In the genomic region with DNA sequence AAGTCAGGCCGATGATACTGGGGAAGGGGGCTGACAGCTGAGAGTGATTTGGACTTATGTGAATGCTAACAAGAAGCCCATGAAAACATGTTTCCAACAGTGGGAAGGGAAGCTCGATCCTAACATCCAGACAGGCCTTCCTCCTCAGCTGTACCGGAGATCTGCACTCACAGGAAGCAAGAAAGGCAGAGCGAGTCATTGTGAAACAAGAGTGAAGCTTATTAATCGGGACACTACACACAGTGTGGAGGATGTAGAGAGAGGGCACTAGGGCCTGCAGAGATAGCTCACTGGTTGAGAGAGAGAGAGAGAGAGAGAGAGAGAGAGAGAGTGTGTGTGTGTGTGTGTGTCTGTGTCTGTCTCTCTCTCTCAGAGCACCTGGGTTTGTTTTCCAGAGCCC, we compare ENCODE assay signal across 21 mouse cellular contexts. TPM values are rescaled to one million over a fixed set of nuclear protein-coding genes. Genes with fewer than 3 reads are reported as not detected.
DNase-seq lines count a peak whose midpoint lies in the region; ATAC-seq lines count a peak whose summit lies in the region.
"Had no signal": no experiment of that assay in that cellular context is flagged by ENCODE, and none has a peak within 500 bp of the region (broad histone marks: within the 10 kb centered on the region; RNA-seq: fewer than 3 reads in every experiment).

No protein-coding gene starts in this region.

- no peaks in the 10 kb centered on the region for H3K27me3 ChIP-seq in hindbrain, embryonic 13.5 days
- no peaks in the 10 kb centered on the region for H3K27me3 ChIP-seq in hindbrain, embryonic 14.5 days (ENCODE audit: control insufficient read depth, insufficient read depth, low read length)
- no peaks in the 10 kb centered on the region for H3K27me3 ChIP-seq in midbrain, embryonic 11.5 days (ENCODE audit: control insufficient read depth, insufficient read depth, low read length)
- H3K27me3 ChIP-seq in midbrain, embryonic 10.5 days (ENCODE audit: low read depth, poor library complexity, severe bottlenecking) = no peaks in the 10 kb centered on the region
- H3K27me3 ChIP-seq: forebrain, embryonic 13.5 days; liver, embryonic 12.5 days had no signal

- H3K9me3 ChIP-seq in hindbrain, embryonic 13.5 days = no peaks in the 10 kb centered on the region
- H3K9me3 ChIP-seq in hindbrain, embryonic 14.5 days (ENCODE audit: control insufficient read depth, low read length) = no peaks in the 10 kb centered on the region
- no peaks in the 10 kb centered on the region for H3K9me3 ChIP-seq in midbrain, embryonic 11.5 days (ENCODE audit: control insufficient read depth, low read length)
- H3K9me3 ChIP-seq in midbrain, embryonic 10.5 days (replicated peaks) = no peaks in the 10 kb centered on the region
- H3K9me3 ChIP-seq: forebrain, embryonic 13.5 days; liver, embryonic 12.5 days had no signal

- DNase-seq in hindbrain, embryonic 14.5 days (ENCODE audit: low spot score) = no peak
- no peak for DNase-seq in midbrain, embryonic 11.5 days (ENCODE audit: low spot score, missing footprints)
- DNase-seq in midbrain, embryonic 10.5 days (ENCODE audit: low spot score) = no peak
- peak; percentile 6 for DNase-seq in Muller cell, postnatal 12 days (ENCODE audit: inconsistent ontology term)
- DNase-seq in adrenal gland, adult 2 months = no peak
- no peak for DNase-seq in cerebellum, postnatal 4 days (ENCODE audit: low spot score in 2 of 2)
- DNase-seq: cerebellum, adult 8-10 months; gastrocnemius, postnatal 36 days; heart, postnatal 14 days; kidney, adult 2 months; kidney, postnatal 14 days; left cerebral cortex, postnatal 4 days; right cerebral cortex, postnatal 14 days; spleen, adult 18-20 months had no signal

- H3K36me3 ChIP-seq in hindbrain, embryonic 13.5 days = no peaks in the 10 kb centered on the region
- H3K36me3 ChIP-seq in hindbrain, embryonic 14.5 days (replicated peaks; ENCODE audit: control insufficient read depth, insufficient read depth) = no peaks in the 10 kb centered on the region
- no peaks in the 10 kb centered on the region for H3K36me3 ChIP-seq in midbrain, embryonic 11.5 days (ENCODE audit: control insufficient read depth, insufficient read depth, low read length)
- no peaks in the 10 kb centered on the region for H3K36me3 ChIP-seq in midbrain, embryonic 10.5 days
- H3K36me3 ChIP-seq: liver, embryonic 12.5 days had no signal

- peaks cover 22% of the 10 kb centered on the region for H3K4me1 ChIP-seq in hindbrain, embryonic 13.5 days (replicated peaks)
- peaks cover 6% of the 10 kb centered on the region; the same call in 1 of the 2 replicates for H3K4me1 ChIP-seq in hindbrain, embryonic 14.5 days (replicated peaks; ENCODE audit: control insufficient read depth, insufficient read depth, low read length)
- H3K4me1 ChIP-seq in midbrain, embryonic 11.5 days (ENCODE audit: control insufficient read depth, insufficient read depth, low read length) = no peaks in the 10 kb centered on the region; the same call in 1 of the 2 replicates
- H3K4me1 ChIP-seq in midbrain, embryonic 10.5 days = peaks cover 15% of the 10 kb centered on the region
- H3K4me1 ChIP-seq: forebrain, embryonic 13.5 days had no signal

- 80% methylated on average over 5 of the region's 5 CpGs for WGBS in hindbrain, embryonic 13.5 days
- WGBS in hindbrain, embryonic 14.5 days = 73% methylated on average over 5 of the region's 5 CpGs
- 75% methylated on average over 5 of the region's 5 CpGs for WGBS in midbrain, embryonic 11.5 days
- WGBS in midbrain, embryonic 10.5 days = 73% methylated on average over 5 of the region's 5 CpGs

- H3K9ac ChIP-seq in hindbrain, embryonic 13.5 days = no peak overlapping the region
- H3K9ac ChIP-seq in hindbrain, embryonic 14.5 days = no peak overlapping the region
- no peak overlapping the region for H3K9ac ChIP-seq in midbrain, embryonic 11.5 days (ENCODE audit: low read length)
- H3K9ac ChIP-seq: forebrain, embryonic 13.5 days; liver, embryonic 12.5 days had no signal

- H3K27ac ChIP-seq in hindbrain, embryonic 13.5 days = 0 out of 2 replicates have a peak overlapping the region, but pooled peaks have one; percentile 8
- no peak overlapping the region for H3K27ac ChIP-seq in hindbrain, embryonic 14.5 days
- no peak overlapping the region for H3K27ac ChIP-seq in midbrain, embryonic 11.5 days (ENCODE audit: low read depth, low read length)
- no peak overlapping the region for H3K27ac ChIP-seq in midbrain, embryonic 10.5 days (replicated peaks)
- H3K27ac ChIP-seq: forebrain, embryonic 13.5 days; liver, embryonic 12.5 days had no signal

- H3K4me2 ChIP-seq in hindbrain, embryonic 13.5 days = no peak overlapping the region
- no peak overlapping the region for H3K4me2 ChIP-seq in hindbrain, embryonic 14.5 days (replicated peaks)
- no peak overlapping the region for H3K4me2 ChIP-seq in midbrain, embryonic 11.5 days
- H3K4me2 ChIP-seq: forebrain, embryonic 13.5 days; liver, embryonic 12.5 days had no signal

- H3K4me3 ChIP-seq in hindbrain, embryonic 13.5 days = no peak overlapping the region
- no peak overlapping the region for H3K4me3 ChIP-seq in hindbrain, embryonic 14.5 days (replicated peaks; ENCODE audit: low read length)
- H3K4me3 ChIP-seq in midbrain, embryonic 11.5 days (ENCODE audit: low read depth, low read length) = no peak overlapping the region
- no peak overlapping the region for H3K4me3 ChIP-seq in midbrain, embryonic 10.5 days
- H3K4me3 ChIP-seq: erythroblast, embryonic 14.5 days; forebrain, embryonic 13.5 days; liver, embryonic 12.5 days had no signal

- ATAC-seq in hindbrain, embryonic 13.5 days (ENCODE audit: low FRiP score) = no peak
- no peak for ATAC-seq in hindbrain, embryonic 14.5 days (ENCODE audit: low FRiP score)
- 0 out of 2 replicates have a peak, but pooled peaks have one; percentile 38 for ATAC-seq in midbrain, embryonic 11.5 days (ENCODE audit: low FRiP score)
- ATAC-seq: forebrain, embryonic 13.5 days; hindbrain, embryonic 16.5 days; liver, embryonic 12.5 days; lung, postnatal 0 days; midbrain, embryonic 16.5 days had no signal

RNA-seq across cellular contexts. Expression of gene Ndfip2, which starts 16.8 kb away (rescaled TPM):
- polyA plus RNA-seq in hindbrain, embryonic 13.5 days (2015; fragmentation: Nextera tagmentation; extraction: Ambion mirVana) = 96.0 and 98.9 TPM in 2 replicates
- 134 and 151 TPM in 2 replicates for polyA plus RNA-seq in hindbrain, embryonic 14.5 days (2014; fragmentation: Nextera tagmentation; extraction: Ambion mirVana)
- 76.1 and 77.0 TPM in 2 replicates for polyA plus RNA-seq in midbrain, embryonic 11.5 days (2014; fragmentation: Nextera tagmentation; extraction: Ambion mirVana)
- polyA plus RNA-seq in midbrain, embryonic 10.5 days (2016; fragmentation: Nextera tagmentation; extraction: Ambion mirVana) = 45.0 and 55.5 TPM in 2 replicates
- total RNA-seq in adrenal gland, adult 2 months (2021) = 10 to 100 TPM; 33.3 to 45.6 TPM
- 34.1 and 41.4 TPM in 2 replicates for polyA plus RNA-seq in adrenal gland, adult 2 months (2012; rRNA removed)
